Mouse (Mus musculus): ENCODE measurements around the gene Grb10.

The Grb10 gene

GRCm38 (mm10) chr11:12038470-12038985 lies at the start of gene Grb10:
Gene Grb10, minus strand, starts transcription at chr11:12038683.
- DNase-seq (ENCODE audit: low spot score) = no peak

DNA sequence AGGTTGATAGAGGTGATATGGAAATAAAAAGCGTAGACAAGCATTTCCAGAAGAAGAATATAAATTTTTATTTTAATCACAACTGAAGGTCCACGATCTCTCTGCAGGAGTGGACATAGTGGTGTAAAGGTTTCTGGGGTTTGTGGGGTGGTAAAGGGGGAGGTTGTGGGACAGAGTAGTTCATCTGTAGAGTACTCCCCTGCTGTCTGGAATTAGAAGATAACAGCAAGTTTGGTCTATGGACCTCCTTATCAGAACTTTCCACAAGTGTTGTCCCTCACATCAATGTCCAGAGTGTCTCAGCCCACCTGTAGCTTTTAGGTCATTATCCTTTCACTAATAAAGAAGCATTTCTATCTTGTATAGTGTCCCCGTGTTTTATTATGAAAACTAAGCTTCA lies 43.2 kb upstream of the Grb10 start:
- DNase-seq (ENCODE audit: low spot score) = no peak

- DNase-seq (ENCODE audit: low spot score) = no peak
These were observed 40.7 kb upstream of the Grb10 start for GRCm38 (mm10) chr11:12079231-12079630.

DNA sequence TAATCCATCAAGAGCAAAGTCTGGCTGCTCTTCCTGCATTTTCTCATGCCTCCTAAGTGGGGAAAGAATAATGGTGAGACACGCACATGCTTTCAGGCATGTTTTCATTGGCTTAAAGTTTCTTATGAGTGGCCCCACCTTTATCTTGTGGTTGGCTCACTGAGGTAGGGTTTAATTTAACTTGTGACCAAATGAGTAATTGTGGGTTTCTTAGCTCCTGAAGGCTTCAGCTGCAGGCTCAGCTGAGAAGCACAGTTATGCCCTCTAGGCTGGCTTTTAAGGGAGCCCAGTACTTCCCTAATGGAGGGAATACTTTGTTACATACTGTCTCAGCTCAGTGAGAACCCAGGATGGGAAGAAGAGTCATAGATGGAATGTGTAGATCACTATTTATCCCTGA lies 37.0 kb upstream of the Grb10 start:
- DNase-seq (ENCODE audit: low spot score) = no peak

DNA sequence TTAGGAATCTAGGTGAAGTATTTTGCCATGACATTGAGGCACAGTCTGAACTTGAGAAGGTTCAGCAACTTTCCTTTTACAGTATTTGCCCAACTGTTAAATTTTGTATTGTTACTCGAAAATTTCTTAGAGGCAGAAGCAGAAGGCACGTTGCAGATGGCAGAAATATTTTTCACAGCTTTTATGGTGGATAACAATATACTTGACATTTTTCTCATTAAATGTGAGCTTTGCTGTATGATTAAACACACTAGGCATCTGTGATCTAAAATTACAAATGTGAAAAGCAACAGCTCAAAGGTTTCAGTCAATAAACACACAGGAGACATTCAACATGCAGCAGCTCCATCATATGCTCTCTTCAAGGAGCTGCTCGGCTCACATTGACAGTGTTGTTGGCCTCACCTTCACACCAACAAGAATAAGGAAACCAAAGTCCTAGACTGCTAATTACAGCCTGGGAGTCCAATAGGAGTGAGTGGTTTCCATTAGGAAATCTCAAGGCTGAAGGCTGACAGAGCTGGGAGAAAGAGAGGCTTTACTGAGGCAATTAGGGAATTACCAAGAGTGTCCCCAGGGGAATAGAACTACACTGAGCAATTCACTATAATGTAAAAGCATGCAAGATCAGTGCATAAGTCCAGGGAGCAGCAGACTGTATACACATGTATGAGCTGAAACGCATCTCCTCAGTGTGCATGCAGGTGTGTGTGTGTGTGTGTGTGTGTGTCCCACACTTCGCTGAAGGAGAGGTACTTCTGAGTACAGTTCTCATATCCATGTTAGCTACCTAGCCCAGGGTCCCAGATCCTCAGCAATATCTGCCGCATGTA lies 35.1 kb upstream of the Grb10 start:
- peak; percentile 12 for DNase-seq (ENCODE audit: low spot score)

GRCm38 (mm10) chr11:12072322-12072721 lies 33.8 kb upstream of the Grb10 start:
- no peak for DNase-seq (ENCODE audit: low spot score)

DNA sequence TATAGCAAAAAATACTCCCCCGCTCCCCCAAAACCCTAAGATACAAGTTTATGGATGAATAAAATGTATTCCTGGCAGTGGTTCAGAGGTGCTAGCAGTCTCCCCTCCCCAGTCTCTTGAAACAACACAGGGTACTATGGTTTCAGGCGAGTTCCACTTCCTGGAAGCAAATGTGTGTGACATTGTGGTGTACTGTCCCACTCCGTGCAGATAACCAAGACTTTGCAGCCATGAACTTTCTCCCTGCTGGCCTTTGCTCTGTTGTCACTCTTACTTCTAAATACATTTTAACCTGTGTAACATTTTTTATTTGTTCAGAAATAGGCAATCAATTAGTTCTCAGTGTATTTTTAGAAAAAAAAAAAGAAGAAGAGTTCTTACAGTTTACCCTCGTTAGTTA lies 20.5 kb upstream of the Grb10 start:
- DNase-seq (ENCODE audit: low spot score) = no peak

GRCm38 (mm10) chr11:12048547-12049327 lies 10.3 kb upstream of the Grb10 start:
- DNase-seq (ENCODE audit: low spot score) = no peak

DNA sequence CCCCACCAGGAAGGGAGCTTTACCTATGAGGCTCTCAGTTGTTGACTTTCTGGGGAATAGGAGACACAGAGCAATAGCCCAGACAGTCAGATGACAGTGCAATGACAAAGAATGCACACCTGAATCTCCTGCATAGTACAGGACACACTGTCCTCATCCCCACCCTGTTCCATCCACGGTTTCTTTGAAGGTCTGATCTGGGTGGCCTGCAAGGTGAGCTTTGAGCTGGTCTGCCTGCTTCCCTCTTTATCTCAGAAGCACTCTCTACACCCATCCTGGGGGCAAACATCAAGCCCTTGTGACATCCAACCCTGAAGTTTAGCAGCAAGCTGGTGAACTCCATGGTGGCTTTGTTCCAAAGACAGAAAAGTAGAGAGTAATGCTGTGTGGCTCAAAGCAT lies 9.7 kb upstream of the Grb10 start:
- DNase-seq (ENCODE audit: low spot score) = no peak

DNA sequence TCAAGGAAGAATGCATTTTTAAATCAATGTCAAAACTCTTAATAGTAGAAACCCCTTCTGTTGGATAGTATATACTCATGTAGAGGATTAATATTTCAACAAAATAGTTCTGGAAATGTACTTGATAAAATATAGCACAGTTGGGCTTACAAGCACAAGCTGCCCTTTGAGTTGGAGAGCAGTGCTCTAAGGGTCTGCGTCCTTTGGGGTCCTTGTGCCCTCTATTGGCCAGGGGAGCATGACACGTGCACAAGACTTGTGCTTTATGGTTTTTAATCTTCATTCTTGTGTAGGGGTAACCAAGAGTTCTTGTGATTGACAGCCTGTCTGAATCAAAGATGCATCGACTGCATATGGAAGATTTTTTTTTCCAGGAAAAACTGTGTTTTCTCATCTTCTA lies 5.8 kb upstream of the Grb10 start:
- DNase-seq (ENCODE audit: low spot score) = peak; percentile 8

DNA sequence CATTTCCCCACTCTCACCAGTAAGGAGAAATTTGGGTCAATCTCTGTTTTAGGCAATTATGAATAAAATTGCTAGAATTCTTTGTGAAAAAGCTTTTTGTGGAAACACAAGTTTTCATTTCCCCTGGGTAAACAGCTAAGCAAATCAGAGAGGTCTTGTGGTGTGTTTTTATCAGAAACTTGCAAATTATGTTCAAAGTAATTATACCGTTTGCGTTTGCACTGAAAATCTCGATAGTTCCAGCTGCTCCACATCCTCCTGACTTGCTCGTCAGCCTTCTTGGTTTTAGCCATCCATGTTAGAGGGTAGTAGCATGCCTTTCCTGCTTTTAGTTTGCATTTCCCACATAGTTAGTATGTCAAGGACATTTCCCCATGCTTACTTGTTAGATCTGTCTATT lies 3.3 kb upstream of the Grb10 start:
- no peak for DNase-seq (ENCODE audit: low spot score)

DNA sequence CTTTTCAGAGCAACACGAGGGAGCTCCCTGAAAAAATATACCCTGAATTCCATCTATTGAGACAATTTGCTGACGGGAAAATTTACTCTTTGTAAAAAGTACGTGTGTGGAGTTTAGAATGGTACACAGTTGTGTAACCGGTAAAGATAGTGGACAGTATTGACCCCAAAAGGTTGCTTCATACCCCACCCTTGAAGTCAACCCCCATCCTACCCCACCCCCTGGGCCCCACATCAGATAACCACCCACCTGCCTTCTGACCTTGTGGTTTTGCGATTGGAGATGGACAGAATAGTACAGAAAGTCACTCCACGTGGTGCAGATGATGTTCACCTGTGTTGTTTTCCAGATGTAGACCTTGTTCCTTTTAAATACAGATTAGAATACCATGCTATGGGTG lies 2.9 kb upstream of the Grb10 start:
- no peak for DNase-seq (ENCODE audit: low spot score)

GRCm38 (mm10) chr11:12040391-12040790 lies 1.9 kb upstream of the Grb10 start:
- no peak for DNase-seq (ENCODE audit: low spot score)

DNA sequence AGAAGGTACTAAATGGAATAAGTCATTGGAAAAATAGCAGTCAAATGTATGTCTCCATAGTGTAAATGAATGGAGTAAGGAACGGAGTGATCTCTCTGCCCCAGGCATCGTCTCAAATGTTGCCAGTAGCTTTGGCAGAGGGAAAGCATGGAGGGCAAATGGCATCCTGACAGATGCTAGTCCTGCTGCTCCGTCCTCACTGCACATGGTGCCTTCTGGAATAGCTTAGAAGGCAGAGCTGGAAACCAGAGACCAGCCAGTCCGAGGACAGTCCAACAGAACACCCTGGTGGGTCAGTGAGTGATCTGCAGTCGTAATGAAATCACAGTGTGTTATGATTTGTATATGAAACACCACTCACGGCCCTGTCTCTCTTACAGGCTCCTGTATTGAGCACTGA lies 1.3 kb upstream of the Grb10 start:
- DNase-seq (ENCODE audit: low spot score) = peak; percentile 38

GRCm38 (mm10) chr11:12039098-12039497 lies 615 bp upstream of the Grb10 start:
- DNase-seq (ENCODE audit: low spot score) = peak; percentile 64

DNA sequence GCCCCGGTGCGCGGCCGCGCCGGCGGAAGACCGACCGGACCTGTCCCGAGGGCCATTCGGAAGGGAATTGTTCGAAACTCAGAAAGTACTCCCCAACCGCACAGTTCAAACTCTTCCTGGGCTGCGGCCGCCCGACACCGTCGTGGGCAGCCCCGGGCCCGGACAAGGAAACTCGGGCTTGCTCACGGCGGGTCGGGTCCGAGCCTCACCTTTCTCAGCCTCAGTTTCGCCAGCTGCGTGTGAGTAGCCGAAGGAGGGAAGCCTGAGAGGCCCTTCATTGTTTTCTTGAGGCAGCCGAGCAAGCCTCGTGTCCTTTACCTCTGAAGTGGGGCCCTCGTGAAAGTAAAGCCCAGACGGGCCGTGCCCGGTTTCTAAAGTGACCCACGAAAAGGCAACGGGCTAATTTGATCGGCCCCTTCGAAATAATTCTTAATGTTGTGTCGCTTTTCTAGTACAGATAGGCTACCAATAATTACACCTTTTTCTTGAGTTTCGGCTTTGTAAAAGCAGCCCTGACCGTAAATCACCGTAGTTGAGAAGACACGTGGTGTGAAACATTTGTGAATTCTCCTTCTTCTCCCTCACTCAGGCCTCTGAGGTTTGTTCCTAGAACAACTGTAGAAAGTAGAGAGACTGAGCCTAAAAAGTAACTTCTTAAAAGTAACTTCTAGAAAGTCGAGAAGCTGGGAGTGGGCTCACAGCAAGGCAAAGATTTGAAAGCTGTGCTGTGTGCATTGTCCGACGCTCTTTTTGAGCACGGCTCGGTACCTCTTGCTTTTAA lies 604 bp downstream of the Grb10 start:
- DNase-seq (ENCODE audit: low spot score) = peak; percentile 47

DNA sequence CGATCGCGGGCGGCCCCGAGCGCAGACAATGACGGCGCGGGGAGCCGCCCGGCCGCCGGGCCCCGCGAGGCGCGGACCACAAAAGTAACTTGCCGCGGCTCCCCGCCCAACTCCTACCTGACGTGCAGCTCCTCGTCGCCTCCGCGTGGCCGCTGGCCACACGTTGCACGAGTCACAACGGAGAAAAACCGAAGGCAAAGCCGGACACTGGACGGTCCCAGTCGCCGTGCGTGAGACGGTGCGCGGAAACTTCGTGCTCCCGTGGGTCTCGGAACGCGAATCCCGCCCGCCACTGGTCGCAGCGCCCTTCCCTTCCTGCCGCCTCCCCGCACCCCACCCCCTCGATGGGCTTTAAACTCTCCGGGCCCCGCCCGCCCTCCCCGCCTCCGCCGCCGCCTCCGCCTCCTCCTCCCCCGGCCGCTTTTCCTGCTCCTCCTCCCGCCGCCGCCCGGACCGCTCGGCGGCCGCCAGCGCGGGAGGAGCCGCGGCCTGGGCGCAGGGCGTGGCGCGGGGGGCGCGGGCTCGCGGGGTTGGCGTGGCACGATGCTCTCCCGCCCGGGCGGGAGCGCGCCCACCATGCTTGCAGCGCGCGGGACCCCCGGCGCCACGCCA lies 1.3 kb downstream of the Grb10 start:
- peak; percentile 68 for DNase-seq (ENCODE audit: low spot score)

GRCm38 (mm10) chr11:12035916-12036910 lies 2.3 kb downstream of the Grb10 start:
- DNase-seq (ENCODE audit: low spot score) = peak; percentile 50

GRCm38 (mm10) chr11:12035324-12035723 lies 3.2 kb downstream of the Grb10 start:
- DNase-seq (ENCODE audit: low spot score) = peak; percentile 43

DNA sequence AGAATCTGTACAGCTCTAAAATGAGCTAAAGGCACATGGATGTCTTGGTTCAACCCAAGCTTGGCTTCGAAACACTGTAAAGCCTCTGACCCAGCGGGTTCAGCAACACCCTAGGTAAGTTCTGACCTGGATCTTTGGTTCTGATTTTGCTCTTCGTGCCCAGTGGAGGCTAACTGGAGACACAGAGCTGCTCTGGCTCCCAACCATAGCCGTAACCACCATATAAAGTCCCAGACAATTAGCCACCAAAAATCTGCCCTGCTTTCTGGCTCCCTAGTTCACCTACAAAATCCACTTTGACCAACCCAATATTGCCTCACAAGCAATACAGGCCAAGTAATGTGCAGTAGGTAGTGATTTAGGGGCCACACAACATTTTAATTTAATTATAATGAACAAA lies 3.7 kb downstream of the Grb10 start:
- no peak for DNase-seq (ENCODE audit: low spot score)

DNA sequence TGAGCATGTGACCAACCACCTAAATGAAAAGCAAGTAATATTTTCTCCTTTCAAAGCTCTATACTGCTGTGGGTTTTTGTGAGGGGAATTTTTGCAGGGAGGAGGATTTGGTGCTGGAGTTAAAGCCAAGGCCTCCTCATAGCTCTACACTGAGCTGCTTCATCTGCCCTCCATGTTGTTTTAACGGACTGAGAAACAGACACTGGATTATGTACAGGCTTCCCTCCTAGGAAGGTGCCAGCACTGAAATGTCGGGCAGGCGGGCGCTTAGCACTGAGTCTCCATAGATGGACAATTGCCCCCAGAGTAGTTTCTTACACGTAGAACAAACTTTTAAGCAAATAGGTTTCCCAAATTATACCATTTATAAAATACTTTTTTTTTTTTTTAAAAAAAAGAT lies 4.1 kb downstream of the Grb10 start:
- peak; percentile 58 for DNase-seq (ENCODE audit: low spot score)
